Comparison of ENCODE assay signal across 8 mouse cellular contexts in genomic region chr1:36070190-36070589, GRCm38 (mm10). TPM values are rescaled to one million over a fixed set of nuclear protein-coding genes. Genes with fewer than 3 reads are reported as not detected.
DNase-seq lines count a peak whose midpoint lies in the region; ATAC-seq and TF ChIP-seq lines count a peak whose summit lies in the region.

No protein-coding gene starts in this region.

- WGBS in kidney, postnatal 0 days: 44% methylated on average over 6 of the region's 6 CpGs
- WGBS in heart, postnatal 0 days: 46% methylated on average over 6 of the region's 6 CpGs
- WGBS in macrophage (ENCODE audit: missing documents): 84% methylated on average over 6 of the region's 6 CpGs

- H3K4me2 ChIP-seq in kidney, postnatal 0 days (ENCODE audit: low read length): peak overlapping the region; percentile 94
- H3K4me2 ChIP-seq in heart, postnatal 0 days (ENCODE audit: low read depth, low read length): peak overlapping the region; percentile 98

- TF ChIP-seq CTCF in kidney, postnatal 0 days (IDR thresholded peaks at IDR 0.05; ENCODE audit: low read depth): no peak
- no peak for TF ChIP-seq CTCF in heart, postnatal 0 days (IDR thresholded peaks at IDR 0.05; ENCODE audit: low read depth)

- no peaks in the 10 kb centered on the region for H3K27me3 ChIP-seq in kidney, postnatal 0 days (ENCODE audit: insufficient read depth, low read length)
- no peaks in the 10 kb centered on the region for H3K27me3 ChIP-seq in heart, postnatal 0 days (ENCODE audit: control insufficient read depth, insufficient read depth, low read length)

- peak overlapping the region; percentile 84 for H3K4me3 ChIP-seq in kidney, postnatal 0 days (replicated peaks; ENCODE audit: low read depth, low read length)
- peak overlapping the region; percentile 18 for H3K4me3 ChIP-seq in brown adipose tissue, adult 24 weeks (ENCODE audit: insufficient read depth, low read depth, low read length)
- H3K4me3 ChIP-seq in heart, postnatal 0 days (ENCODE audit: low read depth, low read length): peak overlapping the region; percentile 88
- H3K4me3 ChIP-seq in macrophage (ENCODE audit: inconsistent target): peak overlapping the region; percentile 61; the same call in 1 of the 2 replicates

- no peak for TF ChIP-seq EP300 in heart, postnatal 0 days (IDR thresholded peaks at IDR 0.05; ENCODE audit: low read depth)

- peaks cover 64% of the 10 kb centered on the region for H3K4me1 ChIP-seq in kidney, postnatal 0 days (replicated peaks; ENCODE audit: insufficient read depth, low read length)
- peaks cover 49% of the 10 kb centered on the region for H3K4me1 ChIP-seq in brown adipose tissue, adult 24 weeks (ENCODE audit: control insufficient read depth, insufficient read depth, insufficient read length, low read length)
- H3K4me1 ChIP-seq in heart, postnatal 0 days (ENCODE audit: control insufficient read depth, insufficient read depth): peaks cover 55% of the 10 kb centered on the region

- no peaks in the 10 kb centered on the region for H3K36me3 ChIP-seq in kidney, postnatal 0 days (ENCODE audit: insufficient read depth, low read length)
- H3K36me3 ChIP-seq in heart, postnatal 0 days (replicated peaks; ENCODE audit: control insufficient read depth, insufficient read depth, low read length): no peaks in the 10 kb centered on the region
- peaks cover 7% of the 10 kb centered on the region; the same call in 1 of the 2 replicates for H3K36me3 ChIP-seq in macrophage (ENCODE audit: inconsistent target)

- 0 out of 2 replicates have a peak overlapping the region, but pooled peaks have one; percentile 2 for H3K27ac ChIP-seq in kidney, postnatal 0 days
- H3K27ac ChIP-seq in brown adipose tissue, adult 24 weeks (replicated peaks; ENCODE audit: low read depth, low read length): no peak overlapping the region
- no peak overlapping the region for H3K27ac ChIP-seq in heart, postnatal 0 days (ENCODE audit: low read depth)
- H3K27ac ChIP-seq in macrophage: no peak overlapping the region

- no peak for ATAC-seq in kidney, postnatal 0 days (replicated peaks; ENCODE audit: low FRiP score, low read depth)
- no peak for ATAC-seq in heart, postnatal 0 days (ENCODE audit: insufficient read depth, low read depth)

- no peak for DNase-seq in kidney, postnatal 0 days (ENCODE audit: low spot score)
- DNase-seq in kidney, postnatal 36 days: no peak
- DNase-seq in heart, postnatal 0 days (ENCODE audit: low spot score): no peak
- DNase-seq in ovary, postnatal 10 days (ENCODE audit: low spot score): no peak
- no peak for DNase-seq in left cerebral cortex, adult 8-10 months (ENCODE audit: low spot score in 2 of 2)
- no peak for DNase-seq in cerebellum, postnatal 36 days

- H3K9me3 ChIP-seq in kidney, postnatal 0 days (replicated peaks; ENCODE audit: low read length): no peaks in the 10 kb centered on the region
- H3K9me3 ChIP-seq in heart, postnatal 0 days (replicated peaks; ENCODE audit: control insufficient read depth, low read length): no peaks in the 10 kb centered on the region

- H3K9ac ChIP-seq in kidney, postnatal 0 days (ENCODE audit: low read depth, low read length): peak overlapping the region; percentile 78
- peak overlapping the region; percentile 84; the same call in 1 of the 2 replicates for H3K9ac ChIP-seq in heart, postnatal 0 days (replicated peaks; ENCODE audit: low read depth, low read length)

- H3K79me2 ChIP-seq in macrophage (ENCODE audit: inconsistent target): peaks cover 67% of the 10 kb centered on the region

RNA-seq across cellular contexts. Expression of gene Hs6st1, which starts 2.0 kb away (rescaled TPM):
- 13.7 and 23.6 TPM in 2 replicates for polyA plus RNA-seq in kidney, postnatal 0 days (2015; fragmentation: Nextera tagmentation; extraction: Ambion mirVana)
- polyA plus RNA-seq in brown adipose tissue, adult 24 weeks (2012; ENCODE audit: insufficient read depth, insufficient read length, missing spikeins): 8.8 and 12.1 TPM in 2 replicates
- 31.5 and 39.8 TPM in 2 replicates for total RNA-seq in heart, postnatal 0 days (2014; rRNA removed; ENCODE audit: low replicate concordance)
- polyA plus RNA-seq in heart, postnatal 0 days (2015; fragmentation: Nextera tagmentation; extraction: Ambion mirVana): 2.7 and 3.2 TPM in 2 replicates
- total RNA-seq in macrophage (2018; cell fraction: chromatin; rRNA removed): 10 to 100 TPM in 25 of 26 experiments, 1 to 10 TPM in 1; 9.6 to 45.9 (median 19.1) TPM
- 10 to 100 TPM; 13.4 to 46.1 (median 25.4) TPM for total RNA-seq in macrophage (2018; cell fraction: cytosol; rRNA removed)
- total RNA-seq in macrophage (2018; cell fraction: nucleus; rRNA removed): 10 to 100 TPM; 14.3 to 55.1 (median 26.6) TPM
- 19.5 to 41.7 TPM (median 35.8 TPM) in 3 replicates for polyA plus RNA-seq in macrophage (2018)
- total RNA-seq in left cerebral cortex, adult 8-10 months (2022): 10 to 100 TPM; 45.5 to 49.0 (median 48.0) TPM

Comparison
In these comparisons a context has a peak if more than half of its experiments do, and no peak if none do; other contexts are left out.
1. H3K4me3 ChIP-seq: peak in every context shown above with its lines; median percentile 88 in heart, postnatal 0 days; 84 in kidney, postnatal 0 days; 61 in macrophage; 18 in brown adipose tissue, adult 24 weeks.